Mouse (Mus musculus) urinary bladder, adult 18-20 months (tissue): ENCODE measurements around the gene Fbxl17.

Experiments used
- DNase-seq, 2 experiments: peaks; one replicate each; pipeline ENCODE4 v3.0.0; 2022; ENCODE audit warnings: low spot score in 2 of 2, mixed read lengths in 2 of 2

Gene Fbxl17

DNA sequence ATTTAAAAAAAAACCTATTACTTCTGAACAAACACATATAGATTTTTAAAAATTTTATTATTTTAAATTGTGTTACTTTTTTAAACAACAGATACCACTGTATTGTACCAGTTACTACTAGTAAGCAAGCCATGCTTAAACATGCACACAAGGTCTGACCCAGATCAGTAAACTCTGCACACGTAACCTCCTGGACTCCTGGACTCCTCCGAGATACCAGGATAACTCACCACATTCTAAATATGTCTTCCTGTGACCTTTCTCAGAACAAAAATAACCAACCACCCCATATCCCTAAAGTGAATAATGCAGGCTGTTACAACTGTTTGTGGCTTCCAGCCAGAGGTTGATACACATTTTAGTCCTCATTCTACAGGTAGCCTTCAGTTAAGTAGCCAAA is 170.9 kb downstream of the Fbxl17 start:
- no peak for DNase-seq

DNA sequence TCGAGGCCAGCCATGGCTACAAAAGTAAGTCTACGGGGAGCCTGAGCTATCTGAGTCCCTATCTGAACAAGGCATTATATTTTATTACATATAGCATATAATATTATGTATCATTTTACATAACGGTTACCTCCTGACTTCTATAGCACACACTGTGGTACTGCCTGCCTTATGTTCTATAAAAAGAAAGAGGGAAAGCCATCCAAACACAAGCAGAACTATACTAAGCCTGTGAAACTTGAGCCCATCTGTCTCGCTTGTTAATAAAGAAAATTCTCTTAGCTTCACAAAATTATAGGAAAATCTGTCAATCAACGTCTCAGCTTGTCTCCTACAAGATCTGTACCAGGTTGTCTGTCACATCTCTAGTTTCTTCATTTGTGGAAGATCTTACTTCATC is 173.6 kb downstream of the Fbxl17 start:
- no peak for DNase-seq

DNA sequence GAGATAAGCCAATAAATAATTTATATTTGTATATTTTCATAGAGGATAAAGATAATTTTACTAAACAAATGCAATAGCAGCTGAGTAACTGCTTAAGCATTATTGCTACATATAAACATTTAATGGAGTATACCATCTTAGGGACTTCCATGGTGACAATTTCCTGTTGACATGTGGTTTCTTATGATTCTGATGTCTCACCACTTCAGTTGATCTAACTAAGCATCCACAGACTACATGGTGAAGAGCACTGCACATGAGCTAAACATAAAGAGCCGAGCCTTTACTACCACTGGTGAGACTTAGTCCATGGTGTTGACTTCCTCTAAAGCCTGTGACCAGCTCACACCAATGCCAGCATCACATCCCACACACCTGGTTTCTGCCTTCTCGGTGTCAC is 175.1 kb downstream of the Fbxl17 start:
- no peak for DNase-seq

DNA sequence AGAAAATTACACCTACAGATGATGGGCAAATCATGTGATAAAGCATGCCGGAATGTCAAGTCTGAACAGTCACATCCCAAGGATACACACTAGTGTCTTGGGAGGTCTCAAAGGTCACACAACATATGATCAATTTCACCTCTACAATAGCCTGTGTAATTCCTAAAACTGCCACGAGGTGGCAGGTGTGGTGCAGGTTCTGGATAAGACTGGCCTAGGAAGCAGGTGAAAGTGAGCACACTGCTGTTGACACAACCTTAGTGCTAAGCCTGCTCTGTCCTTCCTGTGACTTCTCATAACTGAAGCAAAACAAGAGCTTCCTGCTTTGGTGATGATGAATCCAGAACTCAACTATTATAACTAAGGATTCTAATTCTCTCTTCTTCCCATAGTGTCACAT is 175.8 kb downstream of the Fbxl17 start:
- DNase-seq, result peak; percentile 10 to 55

DNA sequence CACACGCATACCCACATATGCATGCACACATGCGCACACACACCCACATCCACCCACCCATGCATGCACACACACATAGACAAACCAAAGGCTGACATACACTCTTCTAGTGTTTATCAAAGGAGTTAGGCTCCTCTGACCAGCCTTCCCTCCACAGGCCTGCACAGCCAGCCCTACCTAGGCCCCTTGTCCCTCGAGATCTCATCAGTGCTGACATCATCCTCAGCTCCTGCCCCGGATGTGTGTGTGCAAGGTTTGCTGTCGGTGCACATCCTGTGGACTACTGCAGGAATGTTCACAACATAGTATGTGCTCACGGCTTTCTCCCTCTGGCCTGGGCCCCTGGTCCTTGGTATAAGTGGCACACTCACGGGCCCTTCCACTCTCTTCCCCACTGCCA is 177.0 kb downstream of the Fbxl17 start:
- no peak for DNase-seq

DNA sequence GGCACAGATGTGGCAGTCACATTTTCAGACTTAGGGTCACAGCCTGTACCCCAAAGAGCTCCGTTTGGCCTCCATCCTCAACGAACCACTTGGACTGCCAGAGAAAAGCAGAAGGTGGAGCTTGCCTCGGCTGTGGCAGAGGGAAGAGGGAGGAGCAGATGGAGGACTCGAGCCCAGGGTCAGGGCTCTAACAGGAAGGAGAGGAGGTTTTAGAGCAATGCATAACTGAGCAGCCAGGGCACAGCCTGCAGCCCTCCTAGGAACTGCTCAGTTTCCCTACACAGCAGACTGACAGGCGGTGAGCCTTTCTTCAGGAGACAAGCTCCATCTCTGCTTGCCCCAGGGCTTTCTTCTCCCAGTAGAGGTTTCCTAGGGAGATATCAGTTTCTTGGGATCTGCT is 178.5 kb downstream of the Fbxl17 start:
- no peak for DNase-seq

DNA sequence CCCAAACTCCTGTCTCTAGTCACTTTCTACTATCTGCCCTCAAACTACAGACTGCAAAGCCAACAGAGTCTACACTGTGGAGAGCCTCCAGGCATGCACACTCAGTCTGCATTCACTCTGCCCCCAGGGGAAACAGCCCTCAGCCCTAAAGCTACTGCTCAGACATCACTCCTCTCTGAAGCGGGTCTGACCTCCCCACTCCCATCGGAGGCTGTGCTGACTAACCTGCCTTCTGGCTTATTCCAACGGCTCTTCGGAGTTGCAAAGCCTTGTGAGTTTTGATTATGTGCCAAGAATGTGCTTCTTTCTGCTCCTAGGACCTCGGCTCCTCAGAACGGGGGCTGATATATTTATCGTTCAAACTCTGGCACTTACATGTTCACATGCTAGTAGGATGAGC is 182.3 kb downstream of the Fbxl17 start:
- no peak for DNase-seq

DNA sequence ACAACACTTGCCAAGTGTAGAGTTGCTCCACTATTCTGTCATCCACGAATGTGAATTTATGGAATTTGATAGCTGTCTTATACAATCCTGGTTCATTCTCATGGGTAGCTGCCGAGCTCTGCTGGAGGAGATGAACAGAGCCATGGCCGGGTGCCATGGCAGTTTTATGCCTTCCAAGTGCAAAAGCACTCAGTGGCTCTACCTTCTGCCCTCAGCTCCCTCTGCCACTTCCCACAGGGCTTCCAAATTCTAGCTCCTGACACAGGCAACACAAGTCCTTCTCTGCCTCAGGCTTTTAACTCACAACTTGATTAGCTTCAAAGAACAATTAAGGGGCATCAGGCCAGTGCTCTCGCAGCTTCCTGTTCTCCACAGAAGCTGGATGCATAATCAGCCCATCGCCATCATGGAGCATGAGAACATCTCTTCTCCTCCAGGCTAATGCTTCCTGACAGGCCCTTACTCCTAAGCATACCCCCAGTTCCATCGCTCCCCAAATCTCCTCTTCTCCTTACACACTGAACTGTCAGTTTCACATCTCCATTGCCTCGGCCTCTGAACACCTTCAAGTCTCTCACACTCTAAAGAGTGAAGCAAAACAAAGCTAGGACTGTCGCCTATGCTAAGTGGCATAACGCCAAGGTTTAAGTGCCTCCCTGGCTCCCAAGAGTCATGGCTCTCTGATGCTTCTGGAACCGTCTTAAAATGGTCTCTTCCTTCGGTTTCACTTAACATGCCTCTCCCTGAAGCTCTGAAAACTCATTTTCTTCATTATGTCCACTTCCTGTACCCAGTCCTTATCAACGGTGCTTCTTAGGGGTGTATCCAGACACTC is 184.0 kb downstream of the Fbxl17 start:
- DNase-seq, result no peak

DNA sequence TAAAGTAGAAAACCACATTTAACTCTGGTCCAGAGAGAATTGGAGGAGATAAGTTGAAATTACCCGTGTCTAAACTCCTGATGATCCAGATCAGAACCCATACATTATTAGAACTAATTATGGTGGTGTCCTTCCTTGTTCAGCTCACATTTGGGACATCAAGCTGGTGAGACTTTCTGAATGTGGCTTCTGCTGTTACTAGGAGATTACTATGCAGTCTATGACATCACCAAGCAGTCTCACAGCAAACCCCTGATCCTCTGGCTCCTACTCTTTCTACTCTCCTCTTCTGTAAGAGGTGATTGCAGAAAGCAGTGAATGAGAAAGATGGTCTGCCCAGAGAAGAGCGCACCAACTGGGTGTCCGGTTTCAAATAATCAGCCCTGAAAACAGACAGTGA is 187.0 kb downstream of the Fbxl17 start:
- DNase-seq, result no peak

DNA sequence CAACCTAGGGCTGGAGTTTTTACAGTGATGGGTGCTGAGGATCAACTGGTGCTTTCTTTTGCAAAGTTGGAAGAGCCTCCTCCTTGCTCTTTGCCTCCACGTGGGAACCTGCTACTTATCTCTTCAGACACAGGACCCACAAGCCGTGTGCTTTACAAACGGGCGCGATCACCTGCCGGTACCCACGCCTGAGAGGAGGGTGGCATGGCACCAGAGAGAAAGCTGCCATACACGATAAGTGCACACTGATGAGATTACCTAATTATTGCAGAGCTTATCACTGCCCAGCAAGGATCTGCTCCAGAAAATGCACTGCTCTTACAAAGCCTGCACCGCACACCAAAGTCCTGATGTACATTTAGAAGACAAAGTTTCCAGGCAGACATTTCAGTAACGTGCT is 187.5 kb downstream of the Fbxl17 start:
- DNase-seq, result no peak

DNA sequence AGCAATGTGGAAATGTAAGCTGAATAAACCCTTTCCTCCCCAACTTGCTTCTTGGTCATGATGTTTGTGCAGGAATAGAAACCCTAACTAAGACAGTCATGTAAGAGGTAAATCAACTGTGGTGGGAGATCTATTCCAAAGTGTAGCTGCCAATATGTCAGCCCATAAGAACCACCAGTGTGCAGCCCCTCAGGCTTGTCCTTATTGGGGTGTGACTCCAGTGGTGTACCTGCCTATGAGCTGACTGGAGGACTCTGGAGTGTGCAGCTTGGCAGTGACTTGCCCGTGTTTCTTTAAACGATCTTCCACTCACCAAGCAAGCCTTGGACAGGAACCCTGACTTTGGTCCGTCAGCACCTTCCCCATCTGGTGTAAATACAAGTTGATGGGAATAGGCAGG is 188.2 kb downstream of the Fbxl17 start:
- no peak for DNase-seq

DNA sequence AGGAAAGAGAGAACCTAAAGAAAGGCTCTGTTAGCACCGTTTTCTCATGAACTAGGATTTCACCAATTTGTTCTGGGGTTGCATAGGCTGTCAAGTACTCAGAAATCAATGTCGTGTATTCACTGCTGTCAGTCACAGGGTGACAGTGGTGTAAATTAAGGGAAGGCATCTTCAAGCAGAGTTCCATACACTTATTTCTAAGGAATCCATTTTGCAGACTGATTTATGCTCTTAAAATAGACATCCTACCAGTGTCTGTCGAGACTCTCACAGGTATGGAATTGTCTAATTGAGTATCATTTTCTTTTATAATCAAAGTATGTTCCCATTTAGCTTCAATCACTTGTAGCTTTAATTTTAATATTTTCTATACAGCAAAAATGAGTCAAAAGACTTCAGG is 189.8 kb downstream of the Fbxl17 start:
- DNase-seq, result no peak

DNA sequence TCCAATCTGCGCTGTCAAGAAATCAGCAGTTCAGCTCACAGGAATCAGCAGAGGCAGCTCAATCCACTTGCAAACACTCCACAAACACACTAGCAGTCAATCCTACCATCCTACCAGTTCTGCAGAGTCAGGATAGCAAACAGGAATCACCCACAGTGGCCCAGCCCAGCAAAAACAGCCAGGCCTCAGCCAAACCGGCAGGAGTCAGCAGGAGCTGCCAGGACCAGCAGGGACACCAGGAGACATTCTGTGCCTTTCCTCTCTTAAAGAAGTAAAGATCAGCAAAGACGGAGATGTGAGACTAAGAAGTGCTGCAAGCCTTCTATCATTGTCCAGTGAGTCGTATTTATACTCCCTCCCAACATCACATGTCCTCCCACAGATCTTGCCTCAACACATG is 196.0 kb downstream of the Fbxl17 start:
- no peak for DNase-seq

DNA sequence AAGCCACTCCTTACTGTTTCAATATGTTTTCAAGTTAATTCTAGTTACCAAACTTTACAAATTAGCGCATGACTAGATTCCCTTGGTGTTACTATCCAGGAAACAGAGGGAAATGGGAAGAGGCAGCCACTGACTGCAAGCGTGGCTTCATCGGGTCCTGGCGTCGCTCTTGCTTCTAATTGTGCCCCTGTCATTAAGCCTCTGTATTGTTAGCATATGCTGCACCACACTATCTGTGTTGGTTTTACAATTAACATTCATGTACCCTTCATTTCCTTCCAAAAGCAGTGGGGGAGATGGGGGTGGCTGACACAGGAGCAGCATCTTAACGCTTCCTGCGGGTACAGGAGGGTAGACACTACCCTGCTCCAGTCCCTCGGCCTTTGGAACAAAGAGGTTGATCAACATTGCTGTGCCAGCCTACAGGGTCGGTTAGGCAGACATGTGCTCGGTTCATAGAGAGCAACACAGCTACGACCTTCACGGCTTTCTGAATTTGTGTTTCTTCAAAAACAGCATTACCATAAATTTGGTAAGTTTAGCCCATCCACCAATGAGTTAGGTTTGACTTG is 197.9 kb downstream of the Fbxl17 start:
- DNase-seq, result no peak

DNA sequence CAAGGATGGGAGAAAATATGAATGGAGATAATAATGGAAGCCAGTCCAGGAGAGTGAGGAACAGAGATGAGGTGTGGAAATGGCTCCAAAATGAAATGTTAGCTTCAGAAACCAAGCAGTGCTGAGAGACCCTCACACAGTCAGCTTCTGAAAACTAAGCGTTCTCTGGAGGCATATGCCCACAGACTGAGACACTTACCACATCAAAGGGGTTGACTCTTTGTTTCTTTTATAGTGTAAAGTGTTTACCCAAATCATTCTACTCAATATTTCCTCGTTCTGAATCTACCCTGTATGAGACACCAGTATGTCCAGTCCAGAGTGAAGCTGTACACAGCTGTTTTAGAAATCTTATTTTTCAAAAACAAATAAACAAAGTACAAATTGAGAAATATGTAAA is 204.3 kb downstream of the Fbxl17 start:
- no peak for DNase-seq

DNA sequence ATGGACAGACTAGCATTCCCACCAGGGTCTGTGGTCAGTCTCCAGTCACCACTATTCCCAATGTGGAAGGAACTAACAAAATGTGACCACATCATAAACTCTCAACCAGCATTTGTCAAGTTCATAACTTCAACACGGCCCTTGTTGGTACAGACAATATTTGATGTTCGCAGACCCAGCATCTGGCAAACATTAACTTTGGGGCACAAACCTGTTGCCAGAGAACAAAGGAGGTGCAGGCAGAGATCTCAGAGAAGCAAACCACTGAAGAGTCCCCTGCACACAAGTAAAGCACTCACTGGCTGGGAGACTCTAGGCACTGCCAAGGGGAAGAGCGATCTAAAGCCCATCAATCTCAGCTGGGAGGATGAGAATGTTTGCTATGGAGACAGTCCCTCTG is 204.9 kb downstream of the Fbxl17 start:
- no peak for DNase-seq

DNA sequence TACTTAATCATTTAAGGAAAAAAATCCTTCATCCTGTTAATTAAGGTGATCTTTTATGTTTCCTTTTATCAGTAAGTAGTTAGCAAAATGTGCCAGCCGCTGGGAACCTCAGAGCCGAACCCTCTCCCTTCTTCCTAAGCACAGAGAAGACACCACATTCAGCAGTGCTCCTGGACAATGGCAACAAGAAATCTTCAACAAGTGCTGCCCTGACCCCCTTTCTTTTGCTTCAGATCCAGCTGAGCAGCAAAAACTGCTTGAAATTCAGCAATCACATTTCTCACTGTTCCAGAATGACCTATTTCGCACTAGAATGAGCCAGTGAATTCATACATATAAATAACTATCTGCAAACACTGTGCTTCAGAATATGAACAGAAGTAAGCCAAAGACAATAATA is 205.8 kb downstream of the Fbxl17 start:
- no peak for DNase-seq

DNA sequence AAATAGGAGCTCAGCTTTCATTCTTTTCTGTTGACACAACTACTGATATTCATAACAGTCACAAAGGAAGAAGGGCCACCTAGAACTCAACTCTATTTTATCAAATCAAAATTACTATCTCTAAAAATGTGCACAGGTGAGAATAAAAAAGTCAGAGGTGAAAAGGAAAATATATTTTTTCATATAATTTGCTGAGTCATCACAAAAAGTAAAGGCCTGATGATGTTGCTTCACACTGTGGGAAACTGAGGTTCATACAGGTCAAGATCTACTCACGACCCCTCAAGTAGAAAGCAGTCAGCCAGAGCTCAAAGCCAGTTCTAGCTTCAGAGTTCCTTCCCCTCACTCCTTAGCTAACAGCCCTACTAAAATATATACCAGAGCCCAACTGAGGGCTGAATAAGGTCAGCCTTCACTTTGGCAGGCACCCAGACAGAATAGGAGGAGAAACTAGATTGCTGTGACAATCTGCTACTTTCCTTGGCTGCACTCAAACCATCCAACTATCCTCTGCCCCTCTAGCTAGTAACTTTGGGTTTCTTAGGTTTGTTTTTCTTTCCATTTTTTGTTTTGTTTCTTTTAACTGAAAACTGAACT is 210.4 kb downstream of the Fbxl17 start:
- DNase-seq, result no peak

DNA sequence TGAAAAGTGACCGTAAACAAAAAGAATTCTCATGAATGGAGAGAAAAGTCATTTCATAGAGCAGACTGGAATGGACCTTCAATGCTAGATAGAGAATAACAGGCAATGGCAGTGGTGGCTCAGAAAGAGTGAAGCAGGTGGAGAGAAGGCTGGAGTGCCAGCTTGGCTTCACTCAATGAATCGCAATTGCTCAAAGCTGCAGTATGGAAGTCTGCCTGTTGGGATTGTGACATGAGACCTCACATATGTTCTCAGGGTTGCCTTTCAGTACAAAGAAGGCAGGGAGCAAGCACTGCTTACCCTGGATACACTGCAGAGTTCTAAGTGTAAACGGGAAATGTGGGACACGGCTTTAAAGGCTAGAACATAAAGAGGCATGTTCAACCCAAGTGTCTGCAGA is 211.0 kb downstream of the Fbxl17 start:
- DNase-seq, result no peak

DNA sequence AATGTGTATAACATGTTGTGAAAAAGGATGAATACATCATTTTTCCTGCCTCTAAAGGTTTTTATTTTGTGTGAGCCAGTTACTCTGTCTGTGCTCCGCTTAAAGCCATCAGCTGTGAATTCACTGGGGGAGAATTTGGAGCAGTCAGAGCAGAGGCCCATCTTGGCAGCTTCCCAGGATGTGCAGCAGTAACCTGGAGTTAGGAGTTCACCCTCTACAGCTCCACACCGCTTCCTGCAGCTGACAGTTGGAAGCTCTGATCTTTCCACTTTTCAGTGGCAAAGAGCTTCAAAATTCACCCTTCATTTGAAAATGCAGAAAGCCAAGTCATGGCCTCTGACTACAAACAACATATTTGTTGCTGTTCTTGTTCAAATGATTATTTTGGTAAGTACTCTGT is 212.4 kb downstream of the Fbxl17 start:
- DNase-seq, result peak in 1 of 2 experiments; percentile 12

DNA sequence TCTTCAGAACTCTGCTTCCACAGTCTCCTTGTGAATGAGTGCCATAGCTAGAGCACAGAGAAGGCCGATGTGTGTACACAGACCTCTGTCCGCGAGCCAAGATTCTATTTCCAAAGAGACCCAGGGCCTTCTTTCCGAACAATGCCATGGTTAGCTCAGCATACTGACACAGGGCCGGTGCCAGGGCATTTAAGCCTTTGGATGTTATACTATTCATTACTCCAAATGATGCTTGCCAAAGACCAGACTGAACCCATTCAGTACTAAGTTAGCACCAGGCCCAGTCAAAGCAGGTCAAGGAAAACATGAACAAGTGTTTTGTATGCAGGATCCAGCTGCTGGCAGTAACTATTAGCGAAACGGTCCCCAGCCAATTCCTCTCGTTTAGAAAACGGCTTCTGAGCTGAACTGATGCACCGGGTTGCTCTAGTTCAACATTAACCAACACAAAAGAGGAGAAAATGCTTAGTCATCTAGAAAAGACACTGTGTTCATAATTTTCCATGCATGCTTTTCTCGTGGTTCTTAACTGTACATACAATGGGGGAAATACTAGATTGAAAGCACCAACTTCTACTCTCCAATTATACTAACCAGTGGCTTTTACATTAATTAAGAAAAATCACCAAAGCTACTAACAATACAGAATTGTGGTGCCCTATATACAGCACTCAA is 214.4 kb downstream of the Fbxl17 start:
- no peak for DNase-seq

DNA sequence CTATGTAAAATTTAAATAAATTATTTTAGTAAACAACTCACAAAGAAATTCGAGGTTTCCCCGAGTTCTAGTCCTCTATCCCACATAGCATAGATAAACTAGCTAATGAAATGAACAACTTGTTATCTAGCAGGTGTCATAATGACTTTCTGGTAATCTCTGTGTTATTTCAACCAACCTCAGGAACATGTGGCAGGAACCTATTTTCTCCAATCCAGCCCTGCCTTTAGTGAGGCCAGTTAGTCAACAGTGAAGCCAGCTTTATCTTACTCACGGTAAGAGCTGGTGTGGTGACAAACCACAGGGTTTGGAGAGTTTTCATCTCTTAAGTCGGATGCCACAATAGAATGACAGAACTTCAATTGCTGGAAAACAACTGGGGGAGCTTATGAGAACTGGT is 215.7 kb downstream of the Fbxl17 start:
- DNase-seq, result no peak

DNA sequence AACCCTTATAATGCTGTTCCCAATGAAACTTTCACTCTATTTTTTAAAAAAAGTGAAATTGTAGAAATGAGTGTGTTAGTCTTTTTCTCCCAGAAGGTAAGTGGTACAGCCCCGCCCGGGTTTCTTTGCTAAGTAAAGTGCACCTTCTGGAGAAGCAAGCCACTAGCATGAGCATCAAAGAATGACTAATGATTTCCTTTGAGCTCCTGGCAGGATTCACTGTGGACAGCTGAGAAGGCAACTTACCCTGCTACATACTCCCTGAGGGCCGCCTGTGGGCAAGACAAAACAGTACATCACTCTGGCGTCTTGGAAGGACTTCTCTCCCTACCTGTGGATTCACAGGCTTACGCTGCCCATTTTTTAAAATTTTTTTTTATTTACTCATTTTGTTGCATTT is 217.8 kb downstream of the Fbxl17 start:
- no peak for DNase-seq
